Mouse (Mus musculus): Measurements from ENCODE around the gene Prkar2b. TPM values are rescaled to one million over a fixed set of nuclear protein-coding genes. Genes with fewer than 3 reads are reported as not detected.
"Not testable (repeated sequence)": the region's sequence is repeated elsewhere in the genome, so short reads cannot be mapped to it uniquely, and the experiment has no call there.

Prkar2b gene
- polyA plus RNA-seq, 1 experiment from 2014 or later, result 22.6 TPM

- Histone ChIP-seq H3K4me2 (ENCODE audit: low read depth, low read length) (no peak overlapping the region), H3K27ac (ENCODE audit: low read length) (no peak overlapping the region), H3K27me3 (ENCODE audit: control insufficient read depth, insufficient read depth, low read length) (no peaks in the 10 kb centered on the region), H3K9me3 (replicated peaks; ENCODE audit: control insufficient read depth, low read length) (no peaks in the 10 kb centered on the region), H3K36me3 (ENCODE audit: control insufficient read depth, insufficient read depth, low read length) (no peaks in the 10 kb centered on the region), H3K4me3 (replicated peaks; ENCODE audit: low read length) (no peak overlapping the region), H3K4me1 (ENCODE audit: control insufficient read depth, insufficient read depth, low read length) (peaks cover 28% of the 10 kb centered on the region), H3K9ac (ENCODE audit: low read length) (0 out of 2 replicates have a peak overlapping the region, but pooled peaks have one; percentile 11)
- WGBS, result 21% methylated on average over 3 of the region's 3 CpGs
- ATAC-seq (ENCODE audit: insufficient read depth, low FRiP score), result peak; percentile 65; the same call in 1 of the 2 replicates
These were observed 42.7 kb downstream of the Prkar2b start for GRCm38 (mm10) chr12:32018376-32018750.

GRCm38 (mm10) chr12:32017636-32018375 is 43.3 kb downstream of the Prkar2b start:
- Histone ChIP-seq H3K9ac (ENCODE audit: low read length) (0 out of 2 replicates have a peak overlapping the region, but pooled peaks have one; percentile 11), H3K4me2 (ENCODE audit: low read depth, low read length) (no peak overlapping the region), H3K36me3 (ENCODE audit: control insufficient read depth, insufficient read depth, low read length) (no peaks in the 10 kb centered on the region), H3K9me3 (replicated peaks; ENCODE audit: control insufficient read depth, low read length) (no peaks in the 10 kb centered on the region), H3K4me3 (replicated peaks; ENCODE audit: low read length) (no peak overlapping the region), H3K27me3 (ENCODE audit: control insufficient read depth, insufficient read depth, low read length) (no peaks in the 10 kb centered on the region), H3K27ac (ENCODE audit: low read length) (no peak overlapping the region), H3K4me1 (ENCODE audit: control insufficient read depth, insufficient read depth, low read length) (peaks cover 28% of the 10 kb centered on the region)
- no peak for ATAC-seq (ENCODE audit: insufficient read depth, low FRiP score)
- 34% methylated on average over 7 of the region's 7 CpGs for WGBS

GRCm38 (mm10) chr12:32016472-32016871 is 44.6 kb downstream of the Prkar2b start:
- Histone ChIP-seq H3K27me3 (ENCODE audit: control insufficient read depth, insufficient read depth, low read length) (no peaks in the 10 kb centered on the region), H3K4me2 (ENCODE audit: low read depth, low read length) (no peak overlapping the region), H3K27ac (ENCODE audit: low read length) (no peak overlapping the region), H3K9ac (ENCODE audit: low read length) (no peak overlapping the region), H3K4me3 (replicated peaks; ENCODE audit: low read length) (no peak overlapping the region), H3K4me1 (ENCODE audit: control insufficient read depth, insufficient read depth, low read length) (peaks cover 28% of the 10 kb centered on the region), H3K9me3 (replicated peaks; ENCODE audit: control insufficient read depth, low read length) (no peaks in the 10 kb centered on the region), H3K36me3 (ENCODE audit: control insufficient read depth, insufficient read depth, low read length) (no peaks in the 10 kb centered on the region)
- WGBS, result 75% methylated on average over 6 of the region's 6 CpGs
- ATAC-seq (ENCODE audit: insufficient read depth, low FRiP score), result no peak

GRCm38 (mm10) chr12:32015268-32015769 is 45.8 kb downstream of the Prkar2b start:
- ATAC-seq (ENCODE audit: insufficient read depth, low FRiP score), result peak; percentile 78; the same call in 1 of the 2 replicates
- H3K27ac ChIP-seq (ENCODE audit: low read length), result 0 out of 2 replicates have a peak overlapping the region, but pooled peaks have one; percentile 26
- H3K9ac ChIP-seq (ENCODE audit: low read length), result 0 out of 2 replicates have a peak overlapping the region, but pooled peaks have one; percentile 7
- no peaks in the 10 kb centered on the region for H3K36me3 ChIP-seq (ENCODE audit: control insufficient read depth, insufficient read depth, low read length)
- H3K4me1 ChIP-seq (ENCODE audit: control insufficient read depth, insufficient read depth, low read length), result peaks cover 28% of the 10 kb centered on the region
- no peaks in the 10 kb centered on the region for H3K9me3 ChIP-seq (replicated peaks; ENCODE audit: control insufficient read depth, low read length)
- H3K4me3 ChIP-seq (replicated peaks; ENCODE audit: low read length), result no peak overlapping the region
- H3K27me3 ChIP-seq (ENCODE audit: control insufficient read depth, insufficient read depth, low read length), result no peaks in the 10 kb centered on the region
- WGBS, result 40% methylated on average over 6 of the region's 6 CpGs
- H3K4me2 ChIP-seq (ENCODE audit: low read depth, low read length), result no peak overlapping the region

GRCm38 (mm10) chr12:32014811-32015210 is 46.3 kb downstream of the Prkar2b start:
- peaks cover 28% of the 10 kb centered on the region for H3K4me1 ChIP-seq (ENCODE audit: control insufficient read depth, insufficient read depth, low read length)
- H3K9ac ChIP-seq (ENCODE audit: low read length), result no peak overlapping the region
- no peaks in the 10 kb centered on the region for H3K27me3 ChIP-seq (ENCODE audit: control insufficient read depth, insufficient read depth, low read length)
- no peaks in the 10 kb centered on the region for H3K9me3 ChIP-seq (replicated peaks; ENCODE audit: control insufficient read depth, low read length)
- no peak for ATAC-seq (ENCODE audit: insufficient read depth, low FRiP score)
- H3K4me2 ChIP-seq (ENCODE audit: low read depth, low read length), result no peak overlapping the region
- no peaks in the 10 kb centered on the region for H3K36me3 ChIP-seq (ENCODE audit: control insufficient read depth, insufficient read depth, low read length)
- 0 out of 2 replicates have a peak overlapping the region, but pooled peaks have one; percentile 26 for H3K27ac ChIP-seq (ENCODE audit: low read length)
- 53% methylated on average over 7 of the region's 7 CpGs for WGBS
- no peak overlapping the region for H3K4me3 ChIP-seq (replicated peaks; ENCODE audit: low read length)

GRCm38 (mm10) chr12:32012169-32012568 is 48.9 kb downstream of the Prkar2b start:
- no peaks in the 10 kb centered on the region for H3K36me3 ChIP-seq (ENCODE audit: control insufficient read depth, insufficient read depth, low read length)
- no peak overlapping the region for H3K4me3 ChIP-seq (replicated peaks; ENCODE audit: low read length)
- no peak for ATAC-seq (ENCODE audit: insufficient read depth, low FRiP score)
- no peaks in the 10 kb centered on the region for H3K27me3 ChIP-seq (ENCODE audit: control insufficient read depth, insufficient read depth, low read length)
- no peaks in the 10 kb centered on the region for H3K9me3 ChIP-seq (replicated peaks; ENCODE audit: control insufficient read depth, low read length)
- no peak overlapping the region for H3K27ac ChIP-seq (ENCODE audit: low read length)
- peaks cover 12% of the 10 kb centered on the region for H3K4me1 ChIP-seq (ENCODE audit: control insufficient read depth, insufficient read depth, low read length)
- no peak overlapping the region for H3K4me2 ChIP-seq (ENCODE audit: low read depth, low read length)
- 78% methylated on average over 2 of the region's 2 CpGs for WGBS
- no peak overlapping the region for H3K9ac ChIP-seq (ENCODE audit: low read length)

GRCm38 (mm10) chr12:32011128-32011527 is 50.0 kb downstream of the Prkar2b start:
- H3K4me1 ChIP-seq (ENCODE audit: control insufficient read depth, insufficient read depth, low read length), result peaks cover 6% of the 10 kb centered on the region
- no peak overlapping the region for H3K4me3 ChIP-seq (replicated peaks; ENCODE audit: low read length)
- H3K27me3 ChIP-seq (ENCODE audit: control insufficient read depth, insufficient read depth, low read length), result no peaks in the 10 kb centered on the region
- WGBS, result 77% methylated on average over 5 of the region's 5 CpGs
- H3K9ac ChIP-seq (ENCODE audit: low read length), result no peak overlapping the region
- no peaks in the 10 kb centered on the region for H3K9me3 ChIP-seq (replicated peaks; ENCODE audit: control insufficient read depth, low read length)
- H3K27ac ChIP-seq (ENCODE audit: low read length), result no peak overlapping the region
- ATAC-seq (ENCODE audit: insufficient read depth, low FRiP score), result no peak
- H3K4me2 ChIP-seq (ENCODE audit: low read depth, low read length), result no peak overlapping the region
- no peaks in the 10 kb centered on the region for H3K36me3 ChIP-seq (ENCODE audit: control insufficient read depth, insufficient read depth, low read length)

GRCm38 (mm10) chr12:32009985-32010369 is 51.1 kb downstream of the Prkar2b start:
- H3K4me1 ChIP-seq (ENCODE audit: control insufficient read depth, insufficient read depth, low read length); H3K27me3 ChIP-seq (ENCODE audit: control insufficient read depth, insufficient read depth, low read length); H3K36me3 ChIP-seq (ENCODE audit: control insufficient read depth, insufficient read depth, low read length); H3K9ac ChIP-seq (ENCODE audit: low read length); H3K4me2 ChIP-seq (ENCODE audit: low read depth, low read length); H3K9me3 ChIP-seq (replicated peaks; ENCODE audit: control insufficient read depth, low read length); H3K4me3 ChIP-seq (replicated peaks; ENCODE audit: low read length); H3K27ac ChIP-seq (ENCODE audit: low read length); ATAC-seq (ENCODE audit: insufficient read depth, low FRiP score): not testable (repeated sequence)
- 53% methylated on average over 5 of the region's 6 CpGs for WGBS

- H3K4me2 ChIP-seq (ENCODE audit: low read depth, low read length), result no peak overlapping the region
- WGBS, result 19% methylated on average over 8 of the region's 8 CpGs
- H3K9me3 ChIP-seq (replicated peaks; ENCODE audit: control insufficient read depth, low read length), result no peaks in the 10 kb centered on the region
These were observed 51.7 kb downstream of the Prkar2b start for GRCm38 (mm10) chr12:32009267-32009984.

More at GRCm38 (mm10) chr12:32009267-32009984, 51.7 kb downstream of the Prkar2b start:
- no peaks in the 10 kb centered on the region for H3K36me3 ChIP-seq (ENCODE audit: control insufficient read depth, insufficient read depth, low read length)
- H3K4me1 ChIP-seq (ENCODE audit: control insufficient read depth, insufficient read depth, low read length), result no peaks in the 10 kb centered on the region; the same call in 1 of the 2 replicates
- no peak overlapping the region for H3K27ac ChIP-seq (ENCODE audit: low read length)
- no peak overlapping the region for H3K9ac ChIP-seq (ENCODE audit: low read length)
- no peaks in the 10 kb centered on the region for H3K27me3 ChIP-seq (ENCODE audit: control insufficient read depth, insufficient read depth, low read length)
- ATAC-seq (ENCODE audit: insufficient read depth, low FRiP score), result no peak
- H3K4me3 ChIP-seq (replicated peaks; ENCODE audit: low read length), result no peak overlapping the region

Measured in stomach, embryonic 16.5 days (tissue).